Mouse (Mus musculus) small intestine, adult 2 months (tissue): ENCODE measurements at regions not wholly inside any gene's neighbourhood (a gene's known extent, or its start where the extent isn't known, plus 50 kb on each side); places are given as distances from the start of the nearest gene placed in this dataset.

Source experiments
- CTCF ChIP-seq: fragments of 200-500 bp; IDR thresholded peaks from 2 replicates; pipeline ENCODE4 v1.5.1; 2012; ENCODE audit warnings: low read depth, mild to moderate bottlenecking, control low read depth, inconsistent platforms, low read length, moderate library complexity, mixed read lengths; ENCODE audit not compliant: insufficient replicate concordance, insufficient read length; ENCODE audit errors: extremely low read depth
- POLR2A ChIP-seq: fragments of 200-500 bp; IDR thresholded peaks from 2 replicates; pipeline ENCODE4 v1.6.1; 2012; ENCODE audit warnings: low read depth, mild to moderate bottlenecking, control low read depth, inconsistent platforms, low read length, moderate library complexity

GRCm38 (mm10) chr16:12924668-12925067, 184.8 kb upstream of the Ercc4 start:
- TF ChIP-seq CTCF = no peak
- no peak for TF ChIP-seq POLR2A
